Mouse (Mus musculus): ENCODE results near the gene Cox4i2. TPM values are rescaled to one million over a fixed set of nuclear protein-coding genes. Genes with fewer than 3 reads are reported as not detected.

Gene Cox4i2
- polyA plus RNA-seq, 1 experiment = 1.1 TPM

- Histone ChIP-seq H3K9ac (ENCODE audit: low read depth, poor library complexity, severe bottlenecking) (no peak overlapping the region), H3K4me3 (ENCODE audit: low read depth, low read length) (no peak overlapping the region)
Observed at GRCm38 (mm10) chr2:152729013-152729635, 24.8 kb upstream of the Cox4i2 start.

DNA sequence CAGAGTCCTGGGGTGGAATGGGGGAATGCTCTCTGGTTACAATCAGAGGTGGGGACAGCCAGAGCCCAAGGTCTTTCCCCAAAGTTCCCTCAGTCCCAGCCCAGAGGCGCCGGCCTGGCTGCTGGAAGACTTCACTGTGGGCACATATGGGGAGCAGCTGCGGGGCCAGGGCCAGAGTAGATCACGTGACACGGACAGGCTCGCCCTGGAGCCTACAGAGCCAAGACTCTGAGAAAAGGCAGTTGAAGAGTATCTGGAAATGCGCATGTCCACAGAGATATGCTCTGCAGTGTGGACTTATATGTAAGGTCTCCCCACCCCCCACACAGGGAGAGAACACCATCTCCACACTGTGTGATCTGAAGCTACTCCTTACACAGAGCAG, 24.3 kb upstream of the Cox4i2 start:
- H3K4me3 ChIP-seq (ENCODE audit: low read depth, low read length) = no peak overlapping the region
- H3K9ac ChIP-seq (ENCODE audit: low read depth, poor library complexity, severe bottlenecking) = no peak overlapping the region
- H3K9me3 ChIP-seq (replicated peaks; ENCODE audit: control insufficient read depth, insufficient read depth, low read length, poor library complexity, severe bottlenecking) = no peaks in the 10 kb centered on the region
- H3K36me3 ChIP-seq (ENCODE audit: control insufficient read depth, insufficient read depth, low read length, poor library complexity, severe bottlenecking) = no peaks in the 10 kb centered on the region
- TF ChIP-seq CTCF (IDR thresholded peaks at IDR 0.05; ENCODE audit: low read depth, low read length) (no peak), EP300 (IDR thresholded peaks at IDR 0.05; ENCODE audit: insufficient read depth, low read depth, low read length) (no peak), POLR2A (IDR thresholded peaks at IDR 0.05; ENCODE audit: insufficient read depth, low read length) (no peak)
- peak overlapping the region; percentile 21 for H3K27ac ChIP-seq (ENCODE audit: insufficient read depth, low read length)
- no peaks in the 10 kb centered on the region for H3K27me3 ChIP-seq (ENCODE audit: control insufficient read depth, insufficient read depth, low read length, poor library complexity, severe bottlenecking)
- H3K4me1 ChIP-seq (ENCODE audit: control insufficient read depth, insufficient read depth, low read length) = peaks cover 14% of the 10 kb centered on the region

More at GRCm38 (mm10) chr2:152729013-152729635, 24.8 kb upstream of the Cox4i2 start:
- no peaks in the 10 kb centered on the region for H3K9me3 ChIP-seq (replicated peaks; ENCODE audit: control insufficient read depth, insufficient read depth, low read length, poor library complexity, severe bottlenecking)
- peaks cover 14% of the 10 kb centered on the region for H3K4me1 ChIP-seq (ENCODE audit: control insufficient read depth, insufficient read depth, low read length)
- H3K27me3 ChIP-seq (ENCODE audit: control insufficient read depth, insufficient read depth, low read length, poor library complexity, severe bottlenecking) = no peaks in the 10 kb centered on the region
- no peaks in the 10 kb centered on the region for H3K36me3 ChIP-seq (ENCODE audit: control insufficient read depth, insufficient read depth, low read length, poor library complexity, severe bottlenecking)
- TF ChIP-seq POLR2A (IDR thresholded peaks at IDR 0.05; ENCODE audit: insufficient read depth, low read length) = no peak
- TF ChIP-seq EP300 (IDR thresholded peaks at IDR 0.05; ENCODE audit: insufficient read depth, low read depth, low read length) = no peak
- TF ChIP-seq CTCF (IDR thresholded peaks at IDR 0.05; ENCODE audit: low read depth, low read length) = no peak
- peak overlapping the region; percentile 21; the same call in 1 of the 2 replicates for H3K27ac ChIP-seq (ENCODE audit: insufficient read depth, low read length)

DNA sequence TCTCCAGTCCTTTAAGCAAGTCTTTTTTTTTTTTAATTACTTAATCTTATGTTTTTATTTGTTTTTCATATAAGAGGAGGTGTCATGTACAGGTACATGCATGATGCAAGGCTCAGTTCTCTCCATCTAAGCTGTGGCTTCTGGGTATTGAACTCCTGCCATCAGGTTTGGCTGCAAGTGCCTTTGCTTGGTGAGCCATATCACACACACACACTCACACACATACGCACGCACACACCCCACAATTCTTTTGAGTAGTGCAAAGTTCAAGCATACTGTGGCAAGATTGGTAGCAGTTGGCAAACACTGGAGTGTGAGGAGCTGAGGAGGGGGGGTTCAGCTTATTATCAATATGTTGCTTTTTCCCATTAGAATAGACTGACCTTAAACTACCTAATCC, 20.8 kb upstream of the Cox4i2 start:
- TF ChIP-seq POLR2A (IDR thresholded peaks at IDR 0.05; ENCODE audit: insufficient read depth, low read length) (no peak), EP300 (IDR thresholded peaks at IDR 0.05; ENCODE audit: insufficient read depth, low read depth, low read length) (no peak)
- no peak overlapping the region for H3K4me3 ChIP-seq (ENCODE audit: low read depth, low read length)
- H3K9me3 ChIP-seq (replicated peaks; ENCODE audit: control insufficient read depth, insufficient read depth, low read length, poor library complexity, severe bottlenecking) = no peaks in the 10 kb centered on the region
- H3K27me3 ChIP-seq (ENCODE audit: control insufficient read depth, insufficient read depth, low read length, poor library complexity, severe bottlenecking) = no peaks in the 10 kb centered on the region
- H3K27ac ChIP-seq (ENCODE audit: insufficient read depth, low read length) = no peak overlapping the region
- no peak overlapping the region for H3K9ac ChIP-seq (ENCODE audit: low read depth, poor library complexity, severe bottlenecking)
- H3K4me1 ChIP-seq (ENCODE audit: control insufficient read depth, insufficient read depth, low read length) = peaks cover 10% of the 10 kb centered on the region
- H3K36me3 ChIP-seq (ENCODE audit: control insufficient read depth, insufficient read depth, low read length, poor library complexity, severe bottlenecking) = no peaks in the 10 kb centered on the region

DNA sequence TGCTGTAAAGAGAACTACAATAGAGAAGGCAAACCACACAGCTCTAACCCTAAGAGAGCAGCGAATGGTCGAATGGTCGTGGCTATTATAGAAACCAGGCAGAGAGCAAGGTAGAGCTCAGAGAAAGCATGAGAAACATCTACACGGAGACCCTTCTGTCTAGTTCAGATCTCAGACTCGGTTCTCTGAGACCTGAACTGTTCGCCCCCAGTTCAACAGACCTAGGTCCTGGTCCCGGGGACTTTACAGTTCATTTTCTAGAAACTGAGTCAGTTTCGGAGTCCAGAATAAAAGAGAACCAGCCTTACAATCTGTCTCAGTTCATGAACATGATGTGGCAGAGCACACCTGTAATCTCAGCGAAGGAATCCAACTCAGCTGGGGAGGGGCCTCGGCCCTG, 19.5 kb upstream of the Cox4i2 start:
- Histone ChIP-seq H3K4me3 (ENCODE audit: low read depth, low read length) (no peak overlapping the region), H3K27ac (ENCODE audit: insufficient read depth, low read length) (0 out of 2 replicates have a peak overlapping the region, but pooled peaks have one; percentile 16), H3K9me3 (replicated peaks; ENCODE audit: control insufficient read depth, insufficient read depth, low read length, poor library complexity, severe bottlenecking) (no peaks in the 10 kb centered on the region), H3K27me3 (ENCODE audit: control insufficient read depth, insufficient read depth, low read length, poor library complexity, severe bottlenecking) (no peaks in the 10 kb centered on the region), H3K36me3 (ENCODE audit: control insufficient read depth, insufficient read depth, low read length, poor library complexity, severe bottlenecking) (no peaks in the 10 kb centered on the region), H3K4me1 (ENCODE audit: control insufficient read depth, insufficient read depth, low read length) (peaks cover 4% of the 10 kb centered on the region), H3K9ac (ENCODE audit: low read depth, poor library complexity, severe bottlenecking) (no peak overlapping the region)
- no peak for TF ChIP-seq POLR2A (IDR thresholded peaks at IDR 0.05; ENCODE audit: insufficient read depth, low read length)
- no peak for TF ChIP-seq EP300 (IDR thresholded peaks at IDR 0.05; ENCODE audit: insufficient read depth, low read depth, low read length)

DNA sequence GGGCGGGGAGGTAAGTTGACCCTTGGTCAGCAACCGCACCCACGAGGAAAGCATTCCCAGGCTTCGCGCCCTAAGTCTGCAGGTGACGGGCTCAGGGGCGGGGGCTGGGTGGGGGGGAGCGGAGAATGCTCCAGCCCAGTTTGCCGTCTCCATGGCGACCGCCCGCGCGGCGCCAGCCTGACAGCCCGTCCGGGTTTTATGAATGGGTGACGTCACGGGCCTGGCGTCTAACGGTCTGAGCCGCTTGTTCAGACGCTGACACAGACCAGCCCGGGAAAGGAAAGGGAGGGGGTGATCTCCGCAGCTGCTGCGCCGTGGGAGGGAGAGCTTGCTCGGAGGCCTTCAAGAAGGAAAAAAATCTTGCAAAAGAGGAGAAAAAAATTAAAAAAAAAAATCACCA, 19.0 kb upstream of the Cox4i2 start:
- Histone ChIP-seq H3K27ac (ENCODE audit: insufficient read depth, low read length) (no peak overlapping the region), H3K4me3 (ENCODE audit: low read depth, low read length) (no peak overlapping the region), H3K9me3 (replicated peaks; ENCODE audit: control insufficient read depth, insufficient read depth, low read length, poor library complexity, severe bottlenecking) (no peaks in the 10 kb centered on the region), H3K4me1 (ENCODE audit: control insufficient read depth, insufficient read depth, low read length) (peaks cover 7% of the 10 kb centered on the region), H3K27me3 (ENCODE audit: control insufficient read depth, insufficient read depth, low read length, poor library complexity, severe bottlenecking) (no peaks in the 10 kb centered on the region), H3K9ac (ENCODE audit: low read depth, poor library complexity, severe bottlenecking) (no peak overlapping the region), H3K36me3 (ENCODE audit: control insufficient read depth, insufficient read depth, low read length, poor library complexity, severe bottlenecking) (no peaks in the 10 kb centered on the region)
- TF ChIP-seq POLR2A (IDR thresholded peaks at IDR 0.05; ENCODE audit: insufficient read depth, low read length) = no peak
- TF ChIP-seq EP300 (IDR thresholded peaks at IDR 0.05; ENCODE audit: insufficient read depth, low read depth, low read length) = peak; percentile 71

DNA sequence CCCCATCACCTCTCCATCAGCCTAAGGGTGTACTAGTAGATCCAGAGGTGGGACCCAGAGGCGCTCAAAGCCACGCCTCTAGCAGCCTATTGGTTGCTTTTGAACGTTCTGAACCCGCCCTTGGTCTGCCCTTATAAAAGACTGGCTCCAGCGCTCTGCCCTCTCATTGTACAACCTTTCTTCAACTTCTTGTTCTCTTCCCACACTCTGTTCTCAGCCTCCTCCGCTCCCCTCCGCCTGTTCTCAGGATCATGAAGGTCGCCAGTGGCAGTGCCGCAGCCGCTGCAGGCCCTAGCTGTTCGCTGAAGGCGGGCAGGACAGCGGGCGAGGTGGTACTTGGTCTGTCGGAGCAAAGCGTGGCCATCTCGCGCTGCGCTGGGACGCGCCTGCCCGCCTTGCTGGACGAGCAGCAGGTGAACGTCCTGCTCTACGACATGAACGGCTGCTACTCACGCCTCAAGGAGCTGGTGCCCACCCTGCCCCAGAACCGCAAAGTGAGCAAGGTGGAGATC, 17.8 kb upstream of the Cox4i2 start, which contains the start of gene Id1:
Gene Id1, plus strand, starts transcription at position 162 of the 512 bp plus-strand sequence.
- Histone ChIP-seq H3K4me1 (ENCODE audit: control insufficient read depth, insufficient read depth, low read length) (peaks cover 7% of the 10 kb centered on the region), H3K27me3 (ENCODE audit: control insufficient read depth, insufficient read depth, low read length, poor library complexity, severe bottlenecking) (no peaks in the 10 kb centered on the region), H3K27ac (ENCODE audit: insufficient read depth, low read length) (no peak within 1 kb of the TSS), H3K36me3 (ENCODE audit: control insufficient read depth, insufficient read depth, low read length, poor library complexity, severe bottlenecking) (no peaks in the 10 kb centered on the region), H3K9ac (ENCODE audit: low read depth, poor library complexity, severe bottlenecking) (peak within 1 kb of the TSS; percentile 8), H3K9me3 (replicated peaks; ENCODE audit: control insufficient read depth, insufficient read depth, low read length, poor library complexity, severe bottlenecking) (no peaks in the 10 kb centered on the region), H3K4me3 (ENCODE audit: low read depth, low read length) (peak within 1 kb of the TSS; percentile 54)
- TF ChIP-seq CTCF (IDR thresholded peaks at IDR 0.05; ENCODE audit: low read depth, low read length) (no peak), POLR2A (IDR thresholded peaks at IDR 0.05; ENCODE audit: insufficient read depth, low read length) (peak; percentile 68)
